Mouse (Mus musculus) adrenal gland, postnatal 4 days (tissue): ENCODE results near the gene Clk1. TPM values are rescaled to one million over a fixed set of nuclear protein-coding genes. Genes with fewer than 3 reads are reported as not detected.
A peak's percentile ranks its signal among the peaks of the same experiment; 100 is the strongest.

Source experiments
- DNase-seq, 2 experiments: peaks; one replicate each; pipeline ENCODE4 v3.0.0; 2021 to 2022; ENCODE audit warnings: low spot score in 2 of 2, mixed read lengths in 2 of 2
- long read RNA-seq, 2 experiments: library from polyadenylated mRNA; stranded (forward); transcript quantifications; one replicate each; pipeline ENCODE4 v2.0.0; 2021
- total RNA-seq, 2 experiments: library from RNA; stranded (reverse); gene quantifications; 2 replicates each; pipeline ENCODE4 v1.2.3; 2021

The Clk1 gene
- 100 to 1,000 TPM; 195 to 199 TPM for total RNA-seq
- long read RNA-seq, experiment 1, full-length matches to known transcripts = 11 of 21 reads
- long read RNA-seq, experiment 1, partial matches to known transcripts = 6 of 21 reads
- long read RNA-seq, experiment 1, other reads (novel, unspliced or antisense) = 4 of 21 reads
- long read RNA-seq, experiment 2, full-length matches to known transcripts = 34 of 50 reads
- long read RNA-seq, experiment 2, partial matches to known transcripts = 9 of 50 reads
- long read RNA-seq, experiment 2, other reads (novel, unspliced or antisense) = 7 of 50 reads

DNA sequence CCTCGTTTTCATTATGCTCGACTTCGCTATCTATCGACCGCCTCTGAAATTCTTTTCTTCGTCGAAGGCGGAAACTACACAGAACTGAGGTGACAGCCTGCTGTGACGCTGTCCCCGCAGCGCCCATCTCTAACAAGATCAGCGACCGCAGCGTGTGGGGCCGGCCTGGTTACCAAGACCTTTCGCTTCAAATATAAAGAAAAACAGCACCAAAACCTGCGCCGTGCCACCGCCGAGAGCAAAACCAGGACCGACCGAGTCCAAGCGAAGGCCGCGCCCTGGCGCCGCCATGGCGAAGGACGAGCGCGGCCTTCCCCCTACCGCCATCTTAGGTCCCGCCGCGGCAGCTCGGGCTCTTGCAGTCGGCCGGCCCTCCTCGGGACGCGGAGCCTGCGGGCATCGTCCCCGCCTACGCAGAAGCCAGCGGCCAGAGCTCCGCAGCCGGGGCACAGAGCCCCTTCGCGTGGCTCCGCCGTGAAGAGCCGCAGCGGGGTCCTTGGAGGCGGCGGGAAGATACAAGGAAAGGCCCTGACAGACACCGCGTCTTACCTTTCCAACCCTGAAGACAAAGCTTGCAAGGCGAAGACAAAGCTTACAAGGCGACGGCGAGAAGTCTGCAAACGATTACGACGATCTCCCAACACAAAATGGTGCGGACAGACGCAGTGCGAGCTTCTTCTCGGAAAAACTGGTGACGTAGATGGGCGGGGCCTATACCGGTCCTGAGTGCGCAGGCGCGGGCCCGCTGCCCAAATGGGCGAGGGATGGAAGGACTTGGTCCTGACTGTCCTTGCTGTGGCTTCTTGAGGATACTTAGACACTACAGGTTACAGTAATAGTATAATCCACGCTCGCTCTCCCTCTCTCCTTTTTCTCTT is at the start of gene Clk1:
Gene Clk1, minus strand, starts transcription at position 696 of the 878 bp plus-strand sequence.
- peak; percentile 94 to 97 for DNase-seq

- DNase-seq = no peak
Observed at GRCm38 (mm10) chr1:58465561-58465960, 41.7 kb upstream of the Clk1 start.

DNA sequence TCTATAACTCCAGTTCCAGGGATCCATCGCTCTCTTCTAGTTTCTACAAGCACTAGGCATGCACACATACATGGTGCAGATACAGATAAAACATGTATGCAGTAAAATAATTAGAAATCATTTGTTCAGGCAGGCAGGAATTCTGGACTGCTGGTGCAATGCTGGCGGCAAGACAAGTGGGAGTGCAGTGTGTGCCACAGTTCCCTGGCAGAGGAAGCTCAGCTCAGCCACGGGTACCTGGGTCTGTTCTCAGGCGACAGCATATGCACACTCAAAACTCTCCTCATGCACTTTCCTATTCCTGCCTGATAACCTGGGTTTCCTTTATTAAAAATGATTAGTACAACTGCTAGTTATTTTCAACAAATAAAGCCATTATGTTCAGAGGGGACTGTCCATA is 41.2 kb upstream of the Clk1 start:
- no peak for DNase-seq

GRCm38 (mm10) chr1:58463935-58464334 is 40.1 kb upstream of the Clk1 start:
- no peak for DNase-seq

- no peak for DNase-seq
Observed at GRCm38 (mm10) chr1:58460566-58460965, 36.7 kb upstream of the Clk1 start.

GRCm38 (mm10) chr1:58458867-58459266 is 35.0 kb upstream of the Clk1 start:
- no peak for DNase-seq

DNA sequence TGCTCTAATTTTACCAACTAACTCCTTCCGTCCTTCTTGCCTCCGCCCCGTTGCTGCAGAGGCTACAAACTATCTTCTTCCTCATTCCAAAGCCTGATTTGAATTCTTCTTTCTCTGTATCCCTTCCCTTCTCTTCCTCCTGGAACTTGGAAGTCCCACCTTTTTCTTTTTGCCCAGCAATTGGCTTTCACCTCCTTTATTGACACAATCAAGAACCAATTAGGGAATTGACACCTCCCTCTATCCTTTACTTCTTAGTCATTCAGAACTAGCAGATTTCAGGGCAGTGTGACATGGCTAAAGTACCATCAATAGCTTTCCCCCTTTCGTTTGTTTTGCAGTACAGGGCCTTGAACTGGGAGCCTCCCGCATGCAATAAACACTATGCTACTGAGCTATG is 34.3 kb upstream of the Clk1 start:
- no peak for DNase-seq

DNA sequence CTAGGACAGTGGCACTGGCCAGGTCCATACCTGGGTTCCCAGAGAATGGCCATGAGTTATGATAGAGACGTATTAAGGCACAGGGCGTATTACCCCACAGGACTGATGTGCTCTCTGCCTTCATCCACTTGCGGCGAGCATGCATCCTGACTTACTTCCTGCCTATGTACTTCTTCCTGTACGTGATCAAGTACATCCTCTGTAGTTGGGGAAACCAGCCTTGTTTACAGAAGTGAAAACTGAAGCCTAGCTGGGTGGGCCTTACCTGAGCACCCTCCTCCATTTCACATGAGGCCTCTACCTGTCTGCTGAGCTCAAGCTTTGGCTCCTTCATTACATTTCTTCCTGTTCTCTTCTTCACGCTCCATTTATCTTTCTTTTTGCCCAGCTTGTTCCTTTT is 30.4 kb upstream of the Clk1 start:
- no peak for DNase-seq

- no peak for DNase-seq
Observed at GRCm38 (mm10) chr1:58448396-58448795, 24.5 kb upstream of the Clk1 start.

GRCm38 (mm10) chr1:58447766-58448165 is 23.9 kb upstream of the Clk1 start:
- no peak for DNase-seq

DNA sequence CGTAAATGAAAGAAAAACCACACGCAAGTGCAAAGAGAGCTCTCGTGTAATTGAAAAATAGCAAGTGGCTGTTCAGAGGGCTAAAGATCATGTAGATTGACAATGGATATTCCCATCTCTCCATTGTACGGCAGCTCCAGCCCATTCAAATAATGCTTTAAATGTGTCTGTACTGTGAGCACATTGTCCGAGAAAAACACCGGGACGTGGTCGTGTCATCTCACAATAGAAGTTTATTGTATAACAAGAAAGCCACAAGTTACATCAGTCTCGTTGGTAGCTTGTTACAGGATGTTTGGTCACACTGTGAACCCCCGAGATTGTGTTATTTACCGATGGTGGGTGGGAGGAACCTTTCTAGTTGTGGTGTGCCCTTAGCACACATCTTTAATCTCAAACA is 22.0 kb upstream of the Clk1 start:
- DNase-seq = no peak

- DNase-seq = peak; percentile 45 to 73
Observed at GRCm38 (mm10) chr1:58445143-58445722, 21.4 kb upstream of the Clk1 start, which contains the start of the genes Nif3l1 and Ppil3. Gene Nif3l1 (plus strand): TSS chr1:58445151. Gene Ppil3 (minus strand): TSS chr1:58445486.

- DNase-seq = no peak
Observed at GRCm38 (mm10) chr1:58444691-58445090, 20.8 kb upstream of the Clk1 start.

DNA sequence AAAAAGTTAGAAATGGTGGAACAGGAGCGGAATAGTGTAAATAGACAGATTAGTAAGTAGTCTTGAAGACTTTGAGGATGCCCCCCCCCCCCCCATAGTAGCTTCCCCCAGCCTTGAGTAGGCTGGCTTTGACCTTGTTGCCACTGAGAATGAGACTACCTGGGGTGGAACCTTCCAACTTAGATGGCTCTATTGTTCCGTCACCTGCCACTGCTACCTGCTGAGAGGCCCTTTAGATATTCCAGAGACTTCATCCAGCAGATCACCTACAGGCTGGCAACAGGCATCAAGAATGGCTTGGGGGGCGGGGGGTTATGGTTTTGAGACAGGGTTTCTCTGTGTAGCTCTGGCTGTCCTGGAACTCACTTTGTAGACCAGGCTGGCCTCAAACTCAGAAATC is 685 bp upstream of the Clk1 start:
- DNase-seq = no peak

DNA sequence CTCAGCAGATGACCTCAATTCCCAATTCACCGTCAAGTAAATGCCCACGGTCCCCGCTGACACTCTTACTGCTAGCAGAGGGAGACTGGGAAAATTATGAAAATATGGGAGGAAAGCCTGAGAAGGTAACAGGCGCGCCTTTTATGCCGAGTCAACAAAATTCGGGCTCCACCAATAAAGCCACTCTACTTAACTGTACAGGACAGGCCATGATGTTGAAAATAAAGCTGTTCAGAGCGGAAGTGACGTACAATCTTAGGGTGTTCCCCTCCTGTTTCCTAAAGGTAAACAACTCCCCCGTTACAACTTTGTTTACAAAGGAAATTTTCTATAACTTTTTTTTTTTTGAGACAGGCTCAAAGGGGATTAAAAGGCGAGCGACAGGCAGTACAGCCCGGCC is 987 bp downstream of the Clk1 start:
- DNase-seq = no peak

DNA sequence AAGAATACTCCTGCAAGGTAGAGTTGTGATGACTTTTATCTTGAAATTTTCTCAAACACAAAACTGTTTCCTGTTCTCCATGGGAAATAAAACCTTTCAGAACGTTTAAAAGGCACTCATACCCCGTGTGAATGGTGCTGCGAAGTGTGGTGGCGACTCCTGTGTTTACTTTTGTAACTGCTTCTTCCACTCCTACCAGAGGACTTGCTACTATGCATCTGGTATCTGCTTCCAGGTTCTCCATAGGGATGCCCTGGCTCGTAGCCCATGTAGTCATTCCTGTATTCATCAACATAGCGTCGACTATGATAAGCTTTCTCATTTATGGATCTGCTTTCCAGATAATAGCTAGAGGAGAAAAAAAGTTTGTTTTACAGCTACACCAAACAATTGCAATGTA is 2.9 kb downstream of the Clk1 start:
- no peak for DNase-seq

DNA sequence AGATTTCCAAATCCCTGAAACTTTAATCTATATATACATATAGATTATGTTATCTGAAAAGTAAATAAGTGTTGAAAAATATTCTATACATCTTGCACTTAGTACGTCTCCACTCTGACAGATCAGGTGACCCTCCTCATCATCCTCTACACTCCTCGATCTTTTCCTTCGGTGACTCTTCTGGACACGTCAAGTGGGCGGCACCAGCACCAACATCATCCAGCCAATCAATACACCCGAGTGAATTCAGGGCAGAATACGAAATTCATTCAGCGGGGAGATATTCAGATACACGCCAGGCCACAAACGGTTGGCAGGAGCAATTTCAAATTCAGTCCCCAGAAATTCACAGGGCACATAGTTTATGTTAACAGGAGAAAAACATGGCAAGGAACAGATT is 3.8 kb downstream of the Clk1 start:
- DNase-seq = no peak

DNA sequence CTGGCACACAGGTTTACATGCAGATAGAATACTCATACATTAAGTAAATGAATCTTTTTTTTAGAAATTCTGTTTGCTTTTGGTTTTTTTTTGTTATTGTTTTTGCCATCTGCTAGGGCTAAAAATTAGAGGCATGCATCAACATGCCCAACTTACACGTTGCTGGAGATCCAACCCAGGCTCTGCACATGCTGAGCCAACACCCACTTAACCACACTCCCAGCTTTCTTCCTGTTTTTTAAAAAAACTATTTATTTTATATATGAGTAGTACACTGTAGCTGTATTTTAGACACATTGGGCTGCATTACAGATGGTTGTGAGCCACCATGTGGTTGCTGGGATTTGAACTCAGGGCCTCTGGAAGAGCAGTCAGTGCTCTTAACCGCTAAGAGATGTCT is 7.8 kb downstream of the Clk1 start:
- no peak for DNase-seq

GRCm38 (mm10) chr1:58415442-58415841 is 8.4 kb downstream of the Clk1 start:
- DNase-seq = no peak

- DNase-seq = no peak
Observed at GRCm38 (mm10) chr1:58410776-58411175, 13.1 kb downstream of the Clk1 start.

DNA sequence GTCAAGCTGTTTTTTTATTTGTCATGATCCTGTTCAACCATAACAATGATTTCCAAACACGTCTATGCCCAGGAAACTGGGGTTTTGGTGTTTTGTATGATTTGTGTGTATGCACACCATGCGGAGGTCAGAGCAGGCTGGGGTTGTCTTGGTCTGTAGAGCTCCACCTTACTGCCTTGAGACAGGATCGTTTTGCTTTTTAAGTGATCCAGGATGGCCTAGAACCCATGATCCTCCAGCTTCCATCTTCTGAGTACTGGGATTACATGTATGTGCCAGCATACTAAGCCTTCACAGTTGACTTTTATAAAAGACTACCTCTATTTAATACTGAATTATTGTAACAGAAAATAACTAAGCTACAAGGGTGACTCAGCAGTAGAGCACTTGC is 13.7 kb downstream of the Clk1 start:
- DNase-seq = no peak

GRCm38 (mm10) chr1:58409553-58410197 is 14.2 kb downstream of the Clk1 start:
- no peak for DNase-seq
